Mouse (Mus musculus) intestine, embryonic 16.5 days (tissue): ENCODE measurements around the gene Cryab. TPM values are rescaled to one million over a fixed set of nuclear protein-coding genes. Genes with fewer than 3 reads are reported as not detected.
A peak's percentile ranks its signal among the peaks of the same experiment; 100 is the strongest.

Source experiments
- ATAC-seq: fragments of 200-750 bp; cut with Nextera tagmentation; 2 replicates; pipeline ENCODE4 v1.8.0; 2017; ENCODE audit warnings: moderate TSS enrichment, moderate library complexity
- H3K27ac ChIP-seq: fragments of 300-500 bp; sonication (generic); 2 replicates; pipeline ENCODE4 v1.5.1; 2014; ENCODE audit warnings: mild to moderate bottlenecking, low read length
- H3K27me3 ChIP-seq: fragments of 300-500 bp; sonication (generic); replicated peaks from 2 replicates; pipeline ENCODE4 v1.6.1; 2014; ENCODE audit warnings: low read length, control low read depth, mixed read lengths; ENCODE audit not compliant: control insufficient read depth, insufficient read depth
- H3K36me3 ChIP-seq: fragments of 300-500 bp; sonication (generic); 2 replicates; pipeline ENCODE4 v1.6.1; 2014; ENCODE audit warnings: low read length, control low read depth; ENCODE audit not compliant: control insufficient read depth, insufficient read depth
- H3K4me1 ChIP-seq: fragments of 300-500 bp; sonication (generic); 2 replicates; pipeline ENCODE4 v1.6.1; 2014; ENCODE audit warnings: low read length, control low read depth, mixed read lengths; ENCODE audit not compliant: control insufficient read depth, insufficient read depth
- H3K4me2 ChIP-seq: fragments of 300-500 bp; sonication (generic); 2 replicates; pipeline ENCODE4 v1.6.1; 2014; ENCODE audit warnings: low read depth, low read length, control low read depth
- H3K4me3 ChIP-seq: fragments of 300-500 bp; sonication (generic); 2 replicates; pipeline ENCODE4 v1.5.1; 2014; ENCODE audit warnings: mild to moderate bottlenecking, low read length
- H3K9ac ChIP-seq: fragments of 300-500 bp; sonication (generic); 2 replicates; pipeline ENCODE4 v1.6.1; 2014; ENCODE audit warnings: low read depth, low read length
- H3K9me3 ChIP-seq: fragments of 300-500 bp; sonication (generic); 2 replicates; pipeline ENCODE4 v1.6.1; 2016; ENCODE audit warnings: low read length, control low read depth; ENCODE audit not compliant: control insufficient read depth
- WGBS: fragments of 180-500 bp; shearing (Covaris S2); extraction: QIAGEN DNeasy Blood & Tissue Kit; methylation state at CpG from one replicate; pipeline ENCODE4 v1.1.7; 2014; 5-methylcytosine and 5-hydroxymethylcytosine counted together
- polyA plus RNA-seq: library from polyadenylated mRNA; unstranded; fragments of >200 nt; fragmentation: Nextera tagmentation; extraction: Ambion mirVana; gene quantifications from 2 replicates; pipeline ENCODE4 v1.2.1, GENCODE M21; 2015

Cryab gene
- polyA plus RNA-seq, 1 experiment from 2014 or later = 62.8 TPM

- no peak overlapping the region for H3K4me2 ChIP-seq
- H3K27ac ChIP-seq = no peak overlapping the region
- no peaks in the 10 kb centered on the region for H3K9me3 ChIP-seq
- H3K36me3 ChIP-seq = no peaks in the 10 kb centered on the region
- 86% methylated on average over 14 of the region's 14 CpGs for WGBS
- H3K4me1 ChIP-seq = peaks cover 5% of the 10 kb centered on the region; the same call in 1 of the 2 replicates
- no peaks in the 10 kb centered on the region for H3K27me3 ChIP-seq
- H3K9ac ChIP-seq = no peak overlapping the region
- ATAC-seq = no peak
- no peak overlapping the region for H3K4me3 ChIP-seq
These were observed 10.0 kb upstream of the Cryab start for GRCm38 (mm10) chr9:50740867-50741784.

- no peak for ATAC-seq
- 82% methylated on average over 3 of the region's 3 CpGs for WGBS
- H3K4me1 ChIP-seq = peaks cover 5% of the 10 kb centered on the region; the same call in 1 of the 2 replicates
- no peak overlapping the region for H3K27ac ChIP-seq
- no peaks in the 10 kb centered on the region for H3K27me3 ChIP-seq
- H3K36me3 ChIP-seq = no peaks in the 10 kb centered on the region
- H3K4me2 ChIP-seq = no peak overlapping the region
- H3K4me3 ChIP-seq = no peak overlapping the region
- H3K9ac ChIP-seq = no peak overlapping the region
- no peaks in the 10 kb centered on the region for H3K9me3 ChIP-seq
These were observed 8.9 kb upstream of the Cryab start for GRCm38 (mm10) chr9:50742261-50742660.

- Histone ChIP-seq H3K36me3 (no peaks in the 10 kb centered on the region), H3K27me3 (no peaks in the 10 kb centered on the region), H3K4me3 (no peak overlapping the region), H3K4me2 (no peak overlapping the region), H3K27ac (no peak overlapping the region), H3K9ac (no peak overlapping the region), H3K9me3 (no peaks in the 10 kb centered on the region), H3K4me1 (peaks cover 5% of the 10 kb centered on the region; the same call in 1 of the 2 replicates)
- 74% methylated on average over 2 of the region's 2 CpGs for WGBS
- no peak for ATAC-seq
These were observed 8.4 kb upstream of the Cryab start for GRCm38 (mm10) chr9:50742744-50743143.

GRCm38 (mm10) chr9:50745806-50746205 is 5.3 kb upstream of the Cryab start:
- H3K27ac ChIP-seq = peak overlapping the region; percentile 93
- H3K36me3 ChIP-seq = no peaks in the 10 kb centered on the region
- ATAC-seq = peak; percentile 72
- H3K4me3 ChIP-seq = peak overlapping the region; percentile 58
- WGBS = 11% methylated on average over 7 of the region's 7 CpGs
- no peaks in the 10 kb centered on the region for H3K9me3 ChIP-seq
- peak overlapping the region; percentile 68 for H3K9ac ChIP-seq
- no peaks in the 10 kb centered on the region for H3K27me3 ChIP-seq
- no peaks in the 10 kb centered on the region for H3K4me1 ChIP-seq
- H3K4me2 ChIP-seq = peak overlapping the region; percentile 55

GRCm38 (mm10) chr9:50746214-50746677 is 4.9 kb upstream of the Cryab start, which contains the start of gene 2310030G06Rik:
TSS of gene 2310030G06Rik (minus strand) at chr9:50746536.
- Histone ChIP-seq H3K4me3 (peak within 1 kb of the TSS; percentile 58), H3K4me1 (no peaks in the 10 kb centered on the region), H3K9ac (peak within 1 kb of the TSS; percentile 68), H3K27me3 (no peaks in the 10 kb centered on the region), H3K9me3 (no peaks in the 10 kb centered on the region), H3K36me3 (no peaks in the 10 kb centered on the region), H3K27ac (peak within 1 kb of the TSS; percentile 93), H3K4me2 (peak within 1 kb of the TSS; percentile 55)
- under 1% methylated on average over 19 of the region's 19 CpGs for WGBS
- peak; percentile 90 for ATAC-seq

- 78% methylated on average over 6 of the region's 6 CpGs for WGBS
- ATAC-seq = no peak
- Histone ChIP-seq H3K9me3 (no peaks in the 10 kb centered on the region), H3K9ac (no peak overlapping the region), H3K36me3 (no peaks in the 10 kb centered on the region), H3K27ac (no peak overlapping the region), H3K4me3 (no peak overlapping the region), H3K4me1 (peaks cover 7% of the 10 kb centered on the region; the same call in 1 of the 2 replicates), H3K27me3 (no peaks in the 10 kb centered on the region), H3K4me2 (no peak overlapping the region)
These were observed 419 bp upstream of the Cryab start for GRCm38 (mm10) chr9:50750706-50751105.

- no peaks in the 10 kb centered on the region for H3K27me3 ChIP-seq
- peaks cover 7% of the 10 kb centered on the region; the same call in 1 of the 2 replicates for H3K4me1 ChIP-seq
- no peaks in the 10 kb centered on the region for H3K9me3 ChIP-seq
- 63% methylated on average over 14 of the region's 14 CpGs for WGBS
- H3K4me2 ChIP-seq = peak within 1 kb of the TSS; percentile 17
- peak within 1 kb of the TSS; percentile 28 for H3K4me3 ChIP-seq
- H3K9ac ChIP-seq = peak within 1 kb of the TSS; percentile 35
- peak within 1 kb of the TSS; percentile 73 for H3K27ac ChIP-seq
- ATAC-seq = peak; percentile 61
- no peaks in the 10 kb centered on the region for H3K36me3 ChIP-seq
These were observed 1.0 kb downstream of the Cryab start, which contains the start of gene Hspb2 for GRCm38 (mm10) chr9:50752054-50752602. TSS of gene Hspb2 (minus strand) at chr9:50752354.

GRCm38 (mm10) chr9:50752784-50753615 is 1.9 kb downstream of the Cryab start:
- Histone ChIP-seq H3K4me2 (peak overlapping the region; percentile 17), H3K27me3 (no peaks in the 10 kb centered on the region), H3K27ac (peak overlapping the region; percentile 73; the same call in 1 of the 2 replicates), H3K9me3 (no peaks in the 10 kb centered on the region), H3K36me3 (no peaks in the 10 kb centered on the region), H3K9ac (peak overlapping the region; percentile 35), H3K4me3 (peak overlapping the region; percentile 28), H3K4me1 (peaks cover 7% of the 10 kb centered on the region; the same call in 1 of the 2 replicates)
- peak; percentile 78 for ATAC-seq
- 60% methylated on average over 17 of the region's 17 CpGs for WGBS
